Mouse (Mus musculus) spleen, adult 12 weeks (tissue): Measurements from ENCODE around the gene Pmfbp1.

Experiments used
- DNase-seq: peaks from one replicate; pipeline ENCODE4 v3.0.0; 2022; ENCODE audit warnings: low spot score

Pmfbp1 gene

GRCm38 (mm10) chr8:109591367-109591766, 97.5 kb downstream of the Pmfbp1 start:
- DNase-seq: no peak

GRCm38 (mm10) chr8:109592164-109592563, 98.3 kb downstream of the Pmfbp1 start:
- peak; percentile 38 for DNase-seq
